Mouse (Mus musculus): ENCODE data around the gene Psenen.

The Psenen gene

GRCm38 (mm10) chr7:30588676-30589434, 25.4 kb upstream of the Psenen start, which contains the start of gene Kmt2b:
Gene Kmt2b, minus strand, starts transcription at chr7:30588726.
- peak; percentile 98 for DNase-seq (ENCODE audit: low spot score in 2 of 2)

DNA sequence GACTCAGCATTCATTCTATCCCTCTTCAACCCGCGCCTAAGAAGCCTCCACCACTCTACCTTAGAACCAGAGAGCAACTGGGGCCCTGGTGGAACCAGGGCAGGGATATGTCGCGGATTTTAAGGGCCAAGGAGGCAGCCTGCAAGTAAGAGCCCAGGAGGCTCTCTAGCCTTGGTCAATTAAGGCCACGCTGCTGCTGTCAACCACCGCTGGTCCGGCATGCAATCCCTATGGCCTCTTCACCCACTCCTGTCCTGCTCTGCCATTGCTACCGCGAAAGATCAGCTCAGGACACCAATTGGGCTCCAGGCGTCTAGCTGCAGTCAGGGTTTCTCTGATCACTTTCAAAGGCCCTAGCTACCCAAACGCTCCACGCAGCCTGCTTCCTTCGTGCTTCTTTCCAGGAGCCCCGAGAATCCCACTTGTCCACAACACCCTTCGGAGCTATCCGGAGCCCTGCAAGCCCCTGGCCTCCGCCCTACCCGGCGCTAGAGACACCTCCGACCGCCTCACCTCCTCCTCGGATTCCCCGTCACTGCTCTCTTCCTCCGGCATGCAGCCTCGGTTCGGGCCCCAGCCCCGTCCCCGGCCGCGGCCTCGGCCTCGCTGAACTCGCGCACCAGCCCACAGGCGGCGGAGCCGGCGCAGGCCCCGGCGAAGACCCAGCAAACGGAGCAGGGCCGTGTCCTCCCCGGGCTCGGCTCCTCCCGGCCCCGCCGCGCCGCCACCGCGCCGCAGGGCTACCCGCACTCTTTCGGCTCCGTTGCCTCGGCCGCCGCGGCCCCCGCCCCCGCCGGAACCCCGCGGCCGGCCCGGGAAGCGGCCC, 24.6 kb upstream of the Psenen start:
- peak in 1 of 2 experiments; percentile 38 for DNase-seq (ENCODE audit: low spot score in 2 of 2)

DNA sequence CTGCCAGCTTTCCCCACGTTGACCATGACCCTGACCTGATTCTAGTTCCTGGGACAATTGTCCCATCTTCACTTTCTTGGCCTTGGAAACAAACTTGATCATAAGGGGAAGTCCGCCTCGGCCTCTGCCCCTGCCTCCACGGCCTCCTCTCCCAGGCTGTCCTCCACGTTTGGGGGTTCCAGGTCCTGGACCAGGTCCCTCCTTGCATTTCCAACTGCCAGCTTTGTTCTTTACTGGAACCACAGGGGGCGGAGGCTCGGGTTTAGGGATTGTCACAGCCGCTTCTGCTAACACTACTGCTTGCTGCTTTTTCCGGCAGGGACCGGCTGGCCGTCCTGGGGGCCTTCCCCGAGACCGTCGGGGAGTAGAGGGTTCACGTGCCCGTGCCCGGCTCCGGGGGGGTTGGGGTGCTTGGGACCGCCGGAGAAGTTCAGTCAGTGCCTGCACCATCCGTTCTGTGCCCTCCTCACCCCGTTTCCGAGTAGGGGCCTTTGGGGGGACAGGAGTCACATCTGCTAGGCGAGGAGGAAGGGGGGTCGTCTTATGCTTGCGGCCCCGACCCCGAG, 23.1 kb upstream of the Psenen start:
- no peak for DNase-seq (ENCODE audit: low spot score in 2 of 2)

DNA sequence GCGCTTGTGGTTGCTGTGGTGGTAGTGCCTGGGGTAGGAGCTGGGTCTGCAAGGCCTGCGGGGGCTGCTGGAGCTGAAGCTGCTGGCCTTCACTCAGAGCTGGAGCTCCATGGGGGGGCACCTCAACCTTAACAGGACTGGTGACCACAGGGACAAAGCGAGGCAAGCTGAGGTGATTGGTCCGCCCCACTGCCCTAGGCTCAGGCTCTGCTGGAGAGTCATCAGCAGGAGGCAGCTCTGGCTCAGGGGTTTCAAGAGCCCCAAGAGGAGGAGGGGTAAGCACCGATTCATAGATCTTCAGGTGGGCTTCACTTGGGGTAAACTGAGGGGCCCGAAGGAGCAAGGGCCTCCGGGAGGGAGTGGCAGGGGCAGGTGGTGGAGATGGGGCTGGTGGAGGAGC, 21.7 kb upstream of the Psenen start:
- DNase-seq (ENCODE audit: low spot score in 2 of 2), result no peak

- DNase-seq (ENCODE audit: low spot score in 2 of 2), result no peak
Observed at GRCm38 (mm10) chr7:30584339-30584738, 20.9 kb upstream of the Psenen start.

DNA sequence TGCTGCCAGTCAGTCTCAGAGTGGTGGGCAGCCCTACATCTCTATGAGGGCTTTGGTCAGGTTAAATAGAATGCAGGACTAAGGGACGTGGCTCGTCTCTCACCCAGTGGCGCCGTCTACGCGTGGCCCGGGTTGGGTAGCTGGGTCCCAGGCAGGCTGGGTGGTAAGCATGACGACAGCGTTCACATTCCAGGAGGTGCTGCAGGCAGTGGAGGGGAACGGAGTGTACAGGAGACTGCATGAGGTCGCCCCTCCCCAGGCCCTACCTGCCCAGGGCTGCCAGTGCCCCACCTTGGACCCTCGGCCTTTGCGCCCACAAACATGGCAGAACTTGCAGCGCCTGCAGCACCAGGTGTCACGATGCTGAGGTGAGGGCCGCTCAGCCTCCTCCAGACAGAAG, 18.1 kb upstream of the Psenen start:
- no peak for DNase-seq (ENCODE audit: low spot score in 2 of 2)

DNA sequence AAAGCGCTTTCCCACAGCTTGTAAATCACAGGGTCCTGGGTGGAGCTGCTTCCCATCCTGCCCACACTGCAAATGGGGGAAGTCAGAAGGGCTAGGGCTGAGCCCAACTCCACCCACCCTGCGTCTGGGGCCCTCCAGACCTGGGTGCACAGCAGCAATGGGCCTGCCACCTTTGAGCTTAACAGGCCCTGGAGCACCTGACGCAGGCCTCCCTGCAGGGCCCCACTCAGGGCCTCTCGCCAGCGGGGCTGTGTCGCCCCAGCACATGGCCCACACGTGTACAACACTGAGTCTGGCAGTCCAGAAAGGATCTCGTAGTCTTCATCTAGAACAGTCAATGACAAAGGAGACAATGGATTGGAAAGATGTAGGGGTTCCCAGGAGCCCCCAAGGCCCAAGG, 16.5 kb upstream of the Psenen start:
- no peak for DNase-seq (ENCODE audit: low spot score in 2 of 2)

GRCm38 (mm10) chr7:30572969-30573368, 9.5 kb upstream of the Psenen start:
- DNase-seq (ENCODE audit: low spot score in 2 of 2), result peak; percentile 62 to 66

DNA sequence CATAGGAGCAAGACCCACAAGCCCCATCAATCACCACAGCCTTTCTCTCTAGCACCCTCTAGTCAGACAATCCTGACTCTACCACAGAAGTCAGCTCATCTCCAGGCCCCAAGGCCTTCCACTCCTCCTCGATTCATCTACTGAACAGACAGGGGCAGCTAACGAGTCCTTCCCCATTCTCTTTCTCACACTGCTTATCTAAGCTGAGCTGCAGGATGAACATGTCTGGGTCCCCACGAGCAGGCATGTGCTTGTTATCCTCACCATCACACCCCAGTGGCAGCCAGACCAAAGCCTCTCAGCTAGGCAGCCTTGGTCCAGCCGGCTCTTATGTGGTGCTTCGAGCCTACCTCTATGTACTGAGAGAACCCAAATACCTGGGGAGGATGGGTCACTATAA, 9.0 kb upstream of the Psenen start:
- no peak for DNase-seq (ENCODE audit: low spot score in 2 of 2)

DNA sequence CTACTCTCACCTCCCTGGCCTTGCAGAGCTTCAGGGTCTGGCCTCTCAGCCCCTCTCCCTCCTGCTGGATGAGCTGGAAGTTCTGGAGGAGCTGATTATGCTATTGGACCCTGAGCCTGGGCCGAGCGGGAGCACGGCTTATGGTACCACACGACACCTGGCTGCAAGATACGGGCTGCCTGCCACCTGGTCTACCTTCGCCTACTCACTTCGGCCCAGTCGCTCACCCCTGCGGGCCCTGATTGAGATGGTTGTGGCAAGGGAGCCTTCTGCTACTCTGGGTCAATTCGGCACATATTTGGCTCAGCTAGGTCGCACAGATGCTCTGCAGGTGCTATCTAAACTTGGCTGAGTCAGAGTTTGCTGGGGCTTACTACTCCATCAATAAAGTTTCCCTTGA, 4.1 kb upstream of the Psenen start:
- no peak for DNase-seq (ENCODE audit: low spot score in 2 of 2)

GRCm38 (mm10) chr7:30566033-30566432, 2.6 kb upstream of the Psenen start:
- no peak for DNase-seq (ENCODE audit: low spot score in 2 of 2)

- DNase-seq (ENCODE audit: low spot score in 2 of 2), result no peak
Observed at GRCm38 (mm10) chr7:30564970-30565571, 1.6 kb upstream of the Psenen start, which contains the start of gene Igflr1. Gene Igflr1, plus strand, starts transcription at chr7:30565427.

DNA sequence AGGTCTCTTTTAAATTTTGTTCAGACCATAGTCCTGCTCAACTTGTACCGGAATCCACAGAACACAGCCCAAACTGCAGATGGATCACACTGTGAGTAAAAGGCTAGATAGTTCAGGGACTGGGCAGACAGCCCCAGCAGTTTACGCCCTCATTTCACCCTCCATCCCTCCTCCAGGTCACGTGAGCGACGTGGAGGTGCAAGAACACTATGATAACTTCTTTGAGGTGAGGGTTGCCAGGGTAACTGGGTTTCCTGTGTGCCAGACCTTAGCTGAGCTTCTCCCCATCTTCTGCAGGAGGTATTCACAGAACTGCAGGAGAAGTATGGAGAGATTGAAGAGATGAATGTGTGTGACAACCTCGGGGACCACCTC, 466 bp upstream of the Psenen start:
- no peak for DNase-seq (ENCODE audit: low spot score in 2 of 2)

- DNase-seq (ENCODE audit: low spot score in 2 of 2), result no peak
Observed at GRCm38 (mm10) chr7:30562526-30563116, 806 bp downstream of the Psenen start.

GRCm38 (mm10) chr7:30560296-30560695, 3.1 kb downstream of the Psenen start:
- DNase-seq (ENCODE audit: low spot score in 2 of 2), result no peak

DNA sequence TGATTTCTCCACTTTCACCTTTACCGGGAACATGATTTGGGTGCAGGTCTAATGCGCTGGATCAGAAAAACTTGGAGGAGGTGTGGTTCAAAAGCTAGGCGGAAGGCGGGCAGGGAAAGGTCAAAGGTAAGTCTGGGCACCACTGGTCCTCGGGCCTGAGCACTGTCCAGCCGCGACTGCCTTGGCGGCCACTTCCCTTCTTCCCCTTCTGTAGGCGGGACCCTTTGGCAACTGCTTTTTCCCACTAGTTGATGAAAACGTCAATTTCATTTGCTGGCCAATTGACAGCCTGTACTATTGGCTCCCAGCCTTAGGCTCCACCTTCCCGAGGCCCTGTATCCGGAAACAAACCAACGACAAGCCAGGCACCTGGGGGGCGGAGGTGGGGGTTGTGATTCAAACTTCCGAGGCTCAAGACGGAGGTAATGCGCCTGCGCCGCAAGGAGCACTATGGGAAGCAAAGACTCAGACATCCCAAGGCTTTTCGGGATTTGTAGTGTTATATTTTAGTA, 3.9 kb downstream of the Psenen start, which contains the start of gene Lin37:
Lin37 (minus strand) TSS at position 396 of the 512 bp plus-strand sequence.
- peak; percentile 99 for DNase-seq (ENCODE audit: low spot score in 2 of 2)

DNA sequence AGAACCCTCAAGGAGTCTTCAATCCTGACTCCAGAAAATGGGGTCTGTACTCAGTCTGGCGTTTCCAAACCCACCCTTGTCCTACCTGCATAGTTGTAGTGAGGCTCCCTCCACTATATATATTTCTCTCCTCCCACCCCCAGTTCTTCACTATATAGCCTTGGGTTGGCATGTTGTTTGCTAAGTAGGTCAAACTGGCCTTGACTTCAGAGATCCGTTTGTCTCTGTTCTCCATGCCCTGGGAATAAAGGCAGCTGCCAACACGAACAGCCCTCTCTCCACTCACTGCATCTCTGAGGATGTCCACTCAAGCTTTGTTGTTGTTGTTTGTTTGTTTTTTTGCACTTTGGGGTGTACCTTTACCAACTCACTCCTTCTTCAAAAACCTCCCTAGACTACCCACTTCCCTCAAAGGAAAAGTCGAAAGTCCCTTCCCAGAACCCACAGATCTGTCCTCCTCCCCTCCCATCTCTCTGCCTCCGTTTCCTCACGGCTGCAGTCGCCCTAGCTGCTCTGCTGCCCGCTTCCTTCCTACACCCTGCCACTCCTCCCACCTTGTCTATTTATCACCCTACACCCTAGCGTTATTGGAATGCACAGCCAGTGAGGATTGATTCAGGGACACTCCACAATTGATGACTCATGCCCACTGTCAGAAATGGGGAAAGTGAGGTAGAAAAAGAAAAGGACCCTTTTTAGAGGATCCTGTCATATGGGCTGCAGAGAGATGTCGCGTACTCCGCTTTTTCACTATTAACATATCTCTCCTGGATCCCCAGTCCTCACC, 4.6 kb downstream of the Psenen start:
- no peak for DNase-seq (ENCODE audit: low spot score in 2 of 2)

DNA sequence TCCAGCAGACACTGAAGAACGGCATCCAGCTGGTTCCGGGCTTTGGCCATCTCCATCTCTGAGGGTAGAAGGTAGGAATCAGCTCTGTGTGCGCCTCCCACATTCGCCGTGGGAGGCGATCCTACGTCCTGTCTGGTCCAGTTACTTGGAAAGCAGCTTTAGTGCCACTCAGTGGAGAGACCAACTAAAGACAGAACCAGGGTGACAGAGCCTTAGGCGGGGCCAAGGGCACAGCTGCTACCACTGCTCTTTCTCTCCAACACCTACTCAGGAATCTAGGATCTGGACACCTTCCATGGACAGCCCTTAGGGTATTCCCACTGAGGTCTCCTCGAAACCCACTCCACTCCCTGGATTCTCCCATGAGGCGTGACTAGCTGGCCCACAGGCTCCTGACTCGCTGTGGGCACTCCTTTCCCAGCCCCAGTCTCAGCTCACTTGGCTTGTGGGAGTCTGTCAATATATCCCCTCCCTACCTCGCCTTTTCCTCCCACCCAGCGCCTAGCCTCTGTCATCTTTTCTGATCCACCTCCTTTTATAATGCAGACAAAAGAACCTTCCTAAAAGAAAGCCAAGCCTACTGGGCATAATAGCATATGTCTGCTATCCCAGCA, 5.4 kb downstream of the Psenen start:
- no peak for DNase-seq (ENCODE audit: low spot score in 2 of 2)

DNA sequence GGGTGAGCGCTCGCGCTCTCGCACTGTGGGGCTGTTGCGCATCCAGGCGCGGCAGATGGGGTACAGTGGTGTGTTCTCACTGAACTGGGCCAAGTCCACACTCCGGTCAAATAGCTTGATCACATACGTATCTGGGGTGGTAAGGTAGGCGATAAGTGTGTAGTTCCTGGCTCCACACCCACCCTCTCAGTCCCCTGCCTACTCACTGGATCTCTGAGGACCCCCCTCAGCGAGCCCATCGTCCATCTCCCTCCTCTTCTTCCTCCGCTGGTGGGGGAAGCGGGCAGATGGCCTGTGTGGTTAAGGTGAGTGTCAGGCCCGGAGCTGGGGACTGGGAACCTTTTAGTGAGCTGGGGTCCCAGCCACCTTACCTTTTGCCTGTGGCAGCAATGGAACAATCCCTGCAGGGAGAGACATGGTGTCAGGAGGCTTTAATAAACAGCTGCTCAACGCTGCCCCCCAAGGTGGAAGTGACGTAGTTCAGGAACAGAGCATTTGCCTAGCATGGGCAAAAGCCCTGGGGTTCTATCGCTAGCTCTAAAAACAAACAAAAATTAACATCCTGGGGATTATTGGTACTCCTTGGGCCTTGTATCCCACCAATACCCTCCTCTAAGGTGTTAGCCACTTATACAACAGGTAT, 6.4 kb downstream of the Psenen start:
- no peak for DNase-seq (ENCODE audit: low spot score in 2 of 2)
